Comparison of ENCODE assay signal across 32 mouse cellular contexts in genomic region chr11:19718165-19718564, GRCm38 (mm10).
"Had no signal": no experiment of that assay in that cellular context is flagged by ENCODE, and none has a peak within 500 bp of the region (broad histone marks: within the 10 kb centered on the region; RNA-seq: fewer than 3 reads in every experiment).

No protein-coding gene starts in this region.

- H3K4me3 ChIP-seq: left cerebral cortex, adult 2 months; limb, embryonic 10.5 days; limb, embryonic 12.5 days; limb, embryonic 13.5 days; limb, embryonic 15.5 days; liver, embryonic 12.5 days; liver, embryonic 13.5 days; liver, embryonic 15.5 days; lung, embryonic 15.5 days; megakaryocyte, embryonic 14.5 days; midbrain, embryonic 10.5 days; midbrain, embryonic 12.5 days; midbrain, embryonic 13.5 days; midbrain, embryonic 15.5 days; myocyte; neural tube, embryonic 12.5 days had no signal

- H3K27ac ChIP-seq: left cerebral cortex, adult 2 months; limb, embryonic 10.5 days; limb, embryonic 12.5 days; limb, embryonic 13.5 days; limb, embryonic 15.5 days; liver, embryonic 12.5 days; liver, embryonic 13.5 days; liver, embryonic 14.5 days; liver, embryonic 15.5 days; lung, embryonic 15.5 days; macrophage; midbrain, embryonic 10.5 days; midbrain, embryonic 12.5 days; midbrain, embryonic 13.5 days; midbrain, embryonic 15.5 days; neural tube, embryonic 12.5 days had no signal

- H3K9ac ChIP-seq: limb, embryonic 12.5 days; limb, embryonic 13.5 days; limb, embryonic 15.5 days; liver, embryonic 12.5 days; liver, embryonic 13.5 days; liver, embryonic 14.5 days; liver, embryonic 15.5 days; liver, postnatal 0 days; lung, embryonic 14.5 days; lung, embryonic 15.5 days; midbrain, embryonic 12.5 days; midbrain, embryonic 13.5 days; midbrain, embryonic 15.5 days; neural tube, embryonic 12.5 days had no signal

- DNase-seq: left cerebral cortex, postnatal 4 days; liver; liver, embryonic 13.5 days; liver, postnatal 0 days; lung, adult 18-20 months; lung, adult 2 months; lung, embryonic 14.5 days; lung, postnatal 10 days; lung, postnatal 14 days; lung, postnatal 36 days; lung, postnatal 4 days; midbrain, embryonic 14.5 days had no signal

- H3K27me3 ChIP-seq: limb, embryonic 15.5 days; liver, embryonic 12.5 days; liver, embryonic 13.5 days; liver, embryonic 15.5 days; lung, embryonic 15.5 days; megakaryocyte, embryonic 14.5 days; midbrain, embryonic 12.5 days; midbrain, embryonic 13.5 days; midbrain, embryonic 15.5 days; neural tube, embryonic 12.5 days had no signal

- H3K4me2 ChIP-seq: limb, embryonic 12.5 days; limb, embryonic 13.5 days; limb, embryonic 15.5 days; liver, embryonic 11.5 days; liver, embryonic 12.5 days; liver, embryonic 13.5 days; liver, embryonic 15.5 days; lung, embryonic 14.5 days; lung, embryonic 15.5 days; midbrain, embryonic 12.5 days; midbrain, embryonic 13.5 days; midbrain, embryonic 15.5 days; neural tube, embryonic 12.5 days had no signal

- H3K36me3 ChIP-seq: limb, embryonic 10.5 days; limb, embryonic 12.5 days; limb, embryonic 13.5 days; limb, embryonic 15.5 days; liver, embryonic 12.5 days; liver, embryonic 13.5 days; liver, embryonic 15.5 days; lung, embryonic 15.5 days; midbrain, embryonic 10.5 days; midbrain, embryonic 12.5 days; midbrain, embryonic 13.5 days; midbrain, embryonic 15.5 days; neural tube, embryonic 12.5 days had no signal

- H3K9me3 ChIP-seq: limb, embryonic 10.5 days; limb, embryonic 15.5 days; liver, embryonic 12.5 days; liver, embryonic 13.5 days; liver, embryonic 15.5 days; lung, embryonic 15.5 days; midbrain, embryonic 10.5 days; midbrain, embryonic 13.5 days; neural tube, embryonic 12.5 days had no signal

- H3K4me1 ChIP-seq: limb, embryonic 13.5 days; limb, embryonic 15.5 days; liver, embryonic 12.5 days; liver, embryonic 13.5 days; liver, embryonic 15.5 days; megakaryocyte, embryonic 14.5 days; midbrain, embryonic 10.5 days; midbrain, embryonic 12.5 days; neural tube, embryonic 12.5 days had no signal

- ATAC-seq: liver, embryonic 12.5 days; liver, postnatal 0 days; lung, postnatal 0 days; midbrain, embryonic 13.5 days; midbrain, embryonic 15.5 days; midbrain, embryonic 16.5 days had no signal
